Mouse (Mus musculus) forebrain, postnatal 0 days (tissue): ENCODE data around the gene Dot1l. TPM values are rescaled to one million over a fixed set of nuclear protein-coding genes. Genes with fewer than 3 reads are reported as not detected.

Source experiments
- ATAC-seq: fragments of 200-750 bp; cut with Nextera tagmentation; 2 replicates; pipeline ENCODE4 v1.8.0; 2017; ENCODE audit warnings: mild to moderate bottlenecking, moderate library complexity
- DNase-seq: peaks from one replicate; pipeline ENCODE4 v3.0.0-alpha.2; 2015
- H3K27ac ChIP-seq: fragments of 300-500 bp; sonication (generic); 2 replicates; pipeline ENCODE4 v1.5.1; 2014; ENCODE audit warnings: low read depth, mild to moderate bottlenecking, antibody characterized with exemption, low read length, moderate library complexity, mixed read lengths
- H3K27me3 ChIP-seq: fragments of 300-500 bp; sonication (generic); 2 replicates; pipeline ENCODE4 v1.6.1; 2014; ENCODE audit warnings: mild to moderate bottlenecking, low read length, mixed read lengths; ENCODE audit not compliant: insufficient read depth
- H3K36me3 ChIP-seq: fragments of 300-500 bp; sonication (generic); 2 replicates; pipeline ENCODE4 v1.6.1; 2014; ENCODE audit warnings: mild to moderate bottlenecking, moderate library complexity; ENCODE audit not compliant: insufficient read depth
- H3K4me1 ChIP-seq: fragments of 300-500 bp; sonication (generic); 2 replicates; pipeline ENCODE4 v1.6.1; 2014; ENCODE audit warnings: antibody characterized with exemption; ENCODE audit not compliant: insufficient read depth
- H3K4me2 ChIP-seq: fragments of 300-500 bp; sonication (generic); 2 replicates; pipeline ENCODE4 v1.6.1; 2014; ENCODE audit warnings: low read depth, mild to moderate bottlenecking, moderate library complexity
- H3K4me3 ChIP-seq: fragments of 300-500 bp; sonication (generic); 2 replicates; pipeline ENCODE4 v1.5.1; 2014; ENCODE audit warnings: low read depth, low read length, mixed read lengths
- H3K9ac ChIP-seq: fragments of 300-500 bp; sonication (generic); 2 replicates; pipeline ENCODE4 v1.6.1; 2014; ENCODE audit warnings: mild to moderate bottlenecking
- H3K9me3 ChIP-seq: fragments of 300-500 bp; sonication (generic); 2 replicates; pipeline ENCODE4 v1.6.1; 2016; ENCODE audit warnings: low read length
- CTCF ChIP-seq: sonication (generic); IDR thresholded peaks from 2 replicates; pipeline ENCODE4 v1.5.1; 2016; ENCODE audit warnings: antibody characterized with exemption, control low read depth, low read depth
- WGBS: fragments of 180-500 bp; shearing (Covaris S2); extraction: QIAGEN DNeasy Blood & Tissue Kit; methylation state at CpG from one replicate; pipeline ENCODE4 v1.1.7; 2014; 5-methylcytosine and 5-hydroxymethylcytosine counted together
- polyA plus RNA-seq: library from polyadenylated mRNA; unstranded; fragments of >200 nt; fragmentation: Nextera tagmentation; extraction: Ambion mirVana; gene quantifications from 2 replicates; pipeline ENCODE4 v1.2.1, GENCODE M21; 2015
- total RNA-seq: library from RNA; depleted of rRNA; stranded (reverse); fragments of >200 nt; gene quantifications from 2 replicates; pipeline ENCODE4 v1.2.3, GENCODE M21; 2014

The Dot1l gene
- total and polyA plus RNA-seq, 2 experiments from 2014 or later, result 8.5 to 15.9 TPM

DNA sequence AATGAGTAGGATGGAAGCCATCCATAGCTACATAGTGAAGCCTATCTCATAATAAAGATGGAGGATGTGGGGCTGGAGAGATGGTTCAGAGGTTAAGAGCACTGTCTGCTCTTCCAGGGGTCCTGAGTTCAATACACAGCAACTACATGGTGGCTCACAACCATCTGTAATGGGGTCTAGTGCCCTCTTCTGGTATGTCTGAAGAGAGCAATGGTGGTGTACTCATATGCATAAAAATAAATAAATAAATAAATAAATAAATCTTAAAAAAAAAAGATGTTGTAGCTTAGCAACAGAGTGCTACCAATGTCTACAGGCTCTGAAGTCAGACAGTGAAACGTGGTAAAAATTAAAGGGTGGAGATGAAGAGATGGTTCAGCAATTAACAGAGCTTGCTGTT is 16.3 kb upstream of the Dot1l start:
- WGBS, result 53% methylated on average over 1 of the region's 1 CpGs
- Histone ChIP-seq H3K27ac (no peak overlapping the region), H3K4me1 (peaks cover 19% of the 10 kb centered on the region), H3K4me3 (no peak overlapping the region), H3K27me3 (no peaks in the 10 kb centered on the region), H3K36me3 (peaks cover 9% of the 10 kb centered on the region), H3K9me3 (no peaks in the 10 kb centered on the region), H3K4me2 (no peak overlapping the region), H3K9ac (no peak overlapping the region)
- peak; percentile 20; the same call in 1 of the 2 replicates for TF ChIP-seq CTCF
- DNase-seq (no peak), ATAC-seq (no peak)

DNA sequence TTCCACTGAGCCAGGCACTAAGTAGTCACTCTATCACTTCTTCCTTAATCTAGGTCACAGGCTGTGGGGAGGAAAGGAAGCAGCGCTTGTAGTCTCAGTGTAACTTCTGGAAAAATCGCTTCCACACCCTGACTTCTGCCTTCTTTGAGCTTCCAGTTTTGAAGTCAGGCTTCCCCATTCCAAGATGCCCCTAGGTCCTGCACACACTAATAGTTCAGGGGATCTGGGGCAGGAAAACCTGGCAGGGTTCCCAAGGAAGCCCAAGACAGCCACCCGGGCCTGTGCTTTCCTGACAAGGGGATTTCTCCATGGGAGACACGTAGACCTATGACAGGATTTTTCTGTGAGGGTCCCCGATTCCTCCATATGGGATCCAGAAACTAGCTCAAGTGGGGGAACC is 13.9 kb upstream of the Dot1l start:
- peak overlapping the region; percentile 98 for H3K9ac ChIP-seq
- H3K27me3 ChIP-seq, result no peaks in the 10 kb centered on the region
- H3K9me3 ChIP-seq, result no peaks in the 10 kb centered on the region
- WGBS, result 34% methylated on average over 5 of the region's 5 CpGs
- peak overlapping the region; percentile 99 for H3K4me3 ChIP-seq
- no peaks in the 10 kb centered on the region; the same call in 1 of the 2 replicates for H3K36me3 ChIP-seq
- peak overlapping the region; percentile 84; the same call in 1 of the 2 replicates for H3K27ac ChIP-seq
- TF ChIP-seq CTCF, result no peak
- H3K4me1 ChIP-seq, result peaks cover 19% of the 10 kb centered on the region
- peak overlapping the region; percentile 88 for H3K4me2 ChIP-seq
- DNase-seq (no peak), ATAC-seq (no peak)

DNA sequence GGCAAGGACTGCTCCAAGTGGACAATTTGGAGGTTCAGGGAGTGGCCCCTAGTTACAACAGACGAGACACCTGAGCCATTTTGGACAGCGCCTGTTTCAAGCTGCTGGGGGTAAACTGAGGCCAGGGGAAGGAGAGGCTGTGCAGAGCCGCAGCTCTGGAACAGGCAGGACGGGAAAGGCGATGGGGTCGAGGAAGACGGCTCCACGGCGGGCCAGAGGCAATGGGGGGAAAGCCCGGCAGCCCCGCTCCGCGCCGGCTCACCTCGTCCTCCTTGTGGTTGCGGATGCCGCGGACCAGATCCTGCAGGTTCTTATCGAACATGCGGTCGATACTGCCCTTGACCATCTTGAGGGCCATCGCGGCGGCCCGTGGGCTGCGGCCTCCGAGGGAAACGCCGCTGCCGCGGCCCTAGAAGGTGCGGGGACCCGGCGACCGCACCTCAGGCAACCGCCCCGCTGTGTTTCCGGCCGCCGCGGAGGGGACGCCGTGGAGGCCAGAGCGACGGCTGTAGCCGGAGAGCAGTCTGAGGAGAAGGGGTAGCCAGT is 13.3 kb upstream of the Dot1l start:
- Histone ChIP-seq H3K4me1 (peaks cover 19% of the 10 kb centered on the region), H3K4me2 (peak overlapping the region; percentile 88), H3K4me3 (peak overlapping the region; percentile 99), H3K9me3 (no peaks in the 10 kb centered on the region), H3K27ac (peak overlapping the region; percentile 84), H3K36me3 (no peaks in the 10 kb centered on the region; the same call in 1 of the 2 replicates), H3K9ac (peak overlapping the region; percentile 98), H3K27me3 (no peaks in the 10 kb centered on the region)
- DNase-seq, result no peak
- no peak for TF ChIP-seq CTCF
- no peak for ATAC-seq
- 0% methylated on average over 45 of the region's 46 CpGs for WGBS

DNA sequence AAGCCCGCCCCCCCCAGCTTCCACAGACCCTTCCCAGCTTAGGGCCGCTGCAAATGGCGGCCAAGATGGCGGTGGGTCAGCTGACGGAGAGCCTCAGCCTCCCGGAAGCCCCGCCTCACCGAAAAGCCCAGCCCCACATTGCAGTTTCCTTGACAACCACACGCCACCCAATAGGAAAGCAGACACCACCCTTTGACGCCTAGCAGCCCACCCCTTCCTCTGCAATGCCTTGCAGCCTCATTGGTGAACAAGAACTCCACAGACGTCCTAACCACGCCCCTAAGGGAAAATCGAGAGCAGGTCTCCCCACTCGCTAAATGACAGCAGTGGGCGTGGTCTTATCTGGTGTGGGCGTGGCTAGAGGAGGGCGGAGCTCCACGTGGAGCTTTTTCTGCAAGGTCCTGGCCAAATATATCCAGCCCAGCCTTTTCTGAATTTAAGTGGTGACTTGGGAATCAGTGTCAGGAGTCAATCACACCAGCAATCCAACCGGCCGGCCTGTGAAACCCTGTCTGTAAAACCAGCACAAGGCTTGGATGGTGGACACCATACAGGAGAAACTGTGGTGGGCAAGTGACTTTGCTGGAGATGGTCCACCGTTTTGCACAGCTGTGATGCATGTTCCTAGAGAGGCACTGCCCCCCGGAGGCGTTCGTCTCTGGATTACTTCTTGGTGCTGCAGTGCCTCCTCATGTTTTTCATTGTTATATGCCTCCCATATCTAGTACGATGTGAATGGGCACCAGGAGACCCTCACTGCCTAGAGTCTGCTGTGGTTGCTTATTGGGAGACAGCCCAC is 12.6 kb upstream of the Dot1l start, which contains the start of gene Ap3d1:
Gene Ap3d1, minus strand, starts transcription at position 85 of the 799 bp plus-strand sequence.
- Histone ChIP-seq H3K9ac (peak within 1 kb of the TSS; percentile 98), H3K4me2 (peak within 1 kb of the TSS; percentile 88), H3K4me1 (peaks cover 19% of the 10 kb centered on the region), H3K9me3 (no peaks in the 10 kb centered on the region), H3K27ac (peak within 1 kb of the TSS; percentile 84), H3K4me3 (peak within 1 kb of the TSS; percentile 99), H3K27me3 (no peaks in the 10 kb centered on the region), H3K36me3 (no peaks in the 10 kb centered on the region; the same call in 1 of the 2 replicates)
- WGBS, result 2% methylated on average over 25 of the region's 25 CpGs
- DNase-seq (peak; percentile 97), ATAC-seq (peak; percentile 100)
- peak; percentile 52 for TF ChIP-seq CTCF

DNA sequence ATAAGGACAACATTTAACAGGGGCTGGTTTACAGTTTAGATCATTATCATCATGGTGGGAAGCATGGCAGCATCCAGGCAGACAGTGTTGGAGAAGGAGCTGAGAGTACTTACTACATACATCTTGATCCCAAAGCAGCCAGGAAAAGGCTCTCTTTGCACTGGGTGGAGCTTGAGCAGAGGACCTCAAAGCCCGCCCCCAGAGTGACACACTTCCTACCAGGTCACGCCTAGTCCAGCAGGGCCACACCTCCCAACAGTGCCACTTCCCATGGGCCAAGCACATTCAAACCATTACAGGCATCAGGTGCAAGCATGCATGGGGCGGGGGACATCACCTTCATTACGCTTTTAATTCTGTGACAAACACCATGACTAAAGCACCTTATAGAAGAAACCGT is 10.7 kb upstream of the Dot1l start:
- no peak overlapping the region for H3K4me3 ChIP-seq
- TF ChIP-seq CTCF, result no peak
- H3K4me2 ChIP-seq, result no peak overlapping the region
- DNase-seq (no peak), ATAC-seq (no peak)
- no peaks in the 10 kb centered on the region for H3K9me3 ChIP-seq
- no peak overlapping the region for H3K9ac ChIP-seq
- H3K27me3 ChIP-seq, result no peaks in the 10 kb centered on the region
- no peak overlapping the region for H3K27ac ChIP-seq
- WGBS, result 43% methylated on average over 5 of the region's 5 CpGs
- no peaks in the 10 kb centered on the region for H3K36me3 ChIP-seq
- peaks cover 19% of the 10 kb centered on the region for H3K4me1 ChIP-seq

DNA sequence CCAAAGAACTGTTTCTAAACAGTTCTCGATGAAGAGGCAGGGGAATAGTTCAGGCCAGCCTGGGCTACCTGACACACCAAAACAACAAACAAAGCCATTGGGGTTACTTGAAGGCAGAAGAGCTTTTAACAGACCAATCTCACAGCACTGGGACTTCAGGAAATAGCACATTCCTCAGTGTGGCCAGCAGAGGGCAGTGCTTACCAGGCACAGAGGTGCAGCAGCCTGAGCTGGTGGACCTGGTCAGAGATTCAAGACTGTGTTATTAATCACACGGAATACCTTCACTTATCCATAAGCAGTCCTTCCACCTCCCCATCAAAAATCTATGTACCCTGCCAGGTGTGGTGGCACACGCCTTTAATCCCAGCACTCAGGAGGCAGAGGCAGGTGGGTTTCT is 7.6 kb upstream of the Dot1l start:
- Histone ChIP-seq H3K27ac (no peak overlapping the region), H3K4me2 (no peak overlapping the region), H3K4me3 (no peak overlapping the region), H3K9me3 (no peaks in the 10 kb centered on the region), H3K27me3 (no peaks in the 10 kb centered on the region), H3K9ac (no peak overlapping the region), H3K4me1 (peaks cover 3% of the 10 kb centered on the region; the same call in 1 of the 2 replicates), H3K36me3 (no peaks in the 10 kb centered on the region)
- whole genome bisulfite sequencing, result 13% methylated on average over 3 of the region's 3 CpGs
- TF ChIP-seq CTCF, result peak; percentile 93
- ATAC-seq (peak; percentile 40; the same call in 1 of the 2 replicates), DNase-seq (peak; percentile 71)

DNA sequence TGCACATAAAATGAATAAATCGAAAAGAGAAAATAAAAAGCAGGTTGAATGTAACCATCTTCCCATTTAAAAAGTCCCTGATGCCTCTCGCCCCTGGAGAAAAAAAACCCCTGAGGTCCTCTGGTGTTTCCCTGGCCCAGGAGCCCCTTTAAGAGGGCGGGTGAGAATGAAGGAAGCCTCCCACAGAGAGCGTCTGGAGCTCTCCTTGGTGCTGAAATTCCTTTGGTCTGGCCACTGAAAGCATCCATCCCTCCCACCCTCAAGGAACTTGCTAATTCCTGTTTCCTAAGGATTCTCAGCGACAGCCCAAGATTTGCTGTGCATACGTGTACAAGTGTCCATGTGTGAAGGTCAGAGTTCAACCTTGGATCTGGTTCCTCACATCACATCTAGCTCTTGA is 6.4 kb upstream of the Dot1l start:
- 12% methylated on average over 6 of the region's 6 CpGs for WGBS
- Histone ChIP-seq H3K9ac (no peak overlapping the region), H3K9me3 (no peaks in the 10 kb centered on the region), H3K4me1 (no peaks in the 10 kb centered on the region), H3K4me3 (no peak overlapping the region), H3K27ac (no peak overlapping the region), H3K27me3 (no peaks in the 10 kb centered on the region), H3K36me3 (no peaks in the 10 kb centered on the region), H3K4me2 (no peak overlapping the region)
- no peak for TF ChIP-seq CTCF
- ATAC-seq (no peak), DNase-seq (no peak)
